Mouse (Mus musculus) myocyte (in vitro differentiated cells): ENCODE results near the gene Pkd1l2. TPM values are rescaled to one million over a fixed set of nuclear protein-coding genes. Genes with fewer than 3 reads are reported as not detected.

ENCODE experiments used
- H3K27me3 ChIP-seq: one replicate; pipeline ENCODE4 v1.6.1; 2011; ENCODE audit not compliant: control insufficient read depth, insufficient read depth, insufficient read length
- H3K36me3 ChIP-seq: one replicate; pipeline ENCODE4 v1.6.1; 2011; ENCODE audit not compliant: control insufficient read depth, insufficient read depth
- H3K4me2 ChIP-seq: one replicate; pipeline ENCODE4 v1.6.1; 2011; ENCODE audit warnings: low read depth, control low read depth
- H3K4me3 ChIP-seq: one replicate; pipeline ENCODE4 v1.5.1; 2011; ENCODE audit warnings: mild to moderate bottlenecking, control low read depth, moderate library complexity
- H3K79me2 ChIP-seq: one replicate; pipeline ENCODE4 v1.6.1; 2011; ENCODE audit not compliant: control insufficient read depth, insufficient read depth
- H3ac ChIP-seq: one replicate; pipeline ENCODE4 v1.6.1; 2011; ENCODE audit not compliant: control insufficient read depth, insufficient read length
- CEBPB ChIP-seq: IDR thresholded peaks from 2 replicates; pipeline ENCODE4 v1.6.1; 2011; ENCODE audit warnings: mild to moderate bottlenecking, moderate library complexity; ENCODE audit not compliant: poor library complexity, insufficient read depth, severe bottlenecking
- E2F4 ChIP-seq: IDR thresholded peaks from one replicate; pipeline ENCODE4 v1.6.1; 2011; ENCODE audit warnings: mild to moderate bottlenecking, control low read depth, moderate library complexity; ENCODE audit not compliant: insufficient read depth
- MAX ChIP-seq: IDR thresholded peaks from one replicate; pipeline ENCODE4 v1.6.1; 2011; ENCODE audit warnings: low read depth, mild to moderate bottlenecking, control low read depth
- MYOD1 ChIP-seq, 3 experiments: IDR thresholded peaks; one replicate each; pipeline ENCODE4 v1.6.1; 2011; ENCODE audit warnings: control low read depth in 2 of 3, low read depth in 2 of 3, mild to moderate bottlenecking in 2 of 3, moderate library complexity in 1 of 3; ENCODE audit not compliant: insufficient read length in 2 of 3, control insufficient read depth in 1 of 3
- MYOG ChIP-seq, 3 experiments: IDR thresholded peaks; one replicate each; pipeline ENCODE4 v1.6.1; 2011; ENCODE audit warnings: control low read depth in 2 of 3, low read depth in 2 of 3, mild to moderate bottlenecking in 2 of 3; ENCODE audit not compliant: insufficient read length in 2 of 3, control insufficient read depth in 1 of 3, insufficient read depth in 1 of 3
- POLR2A ChIP-seq: IDR thresholded peaks from one replicate; pipeline ENCODE4 v1.6.1; 2011; ENCODE audit warnings: low read depth, mild to moderate bottlenecking, control low read depth, moderate library complexity; ENCODE audit not compliant: insufficient read length
- POLR2AphosphoS2 ChIP-seq: IDR thresholded peaks from one replicate; pipeline ENCODE4 v1.6.1; 2011; ENCODE audit warnings: low read depth, control low read depth; ENCODE audit not compliant: insufficient read length
- REST ChIP-seq: IDR thresholded peaks from one replicate; pipeline ENCODE4 v1.6.1; 2011; ENCODE audit warnings: mild to moderate bottlenecking, control low read depth, moderate library complexity; ENCODE audit not compliant: insufficient read depth, insufficient read length
- SRF ChIP-seq: IDR thresholded peaks from one replicate; pipeline ENCODE4 v1.6.1; 2011; ENCODE audit warnings: low read depth; ENCODE audit not compliant: control insufficient read depth, insufficient read length
- TCF12 ChIP-seq: IDR thresholded peaks from one replicate; pipeline ENCODE4 v1.6.1; 2011; ENCODE audit warnings: mild to moderate bottlenecking, control low read depth; ENCODE audit not compliant: poor library complexity, insufficient read depth, severe bottlenecking
- TCF3 ChIP-seq: IDR thresholded peaks from one replicate; pipeline ENCODE4 v1.6.1; 2011; ENCODE audit warnings: low read depth, control low read depth; ENCODE audit not compliant: insufficient read length
- USF1 ChIP-seq: IDR thresholded peaks from one replicate; pipeline ENCODE4 v1.6.1; 2011; ENCODE audit warnings: low read depth, mild to moderate bottlenecking, control low read depth, moderate library complexity
- polyA plus RNA-seq: library from polyadenylated mRNA; unstranded; fragments of >200 nt; fragmentation: generic; extraction: Trizol; gene quantifications from one replicate; pipeline ENCODE4 v1.2.1, GENCODE M21; 2012; ENCODE audit warnings: missing spikeins

Pkd1l2 gene
- polyA plus RNA-seq, 1 experiment, result 0.01 TPM

- Histone ChIP-seq H3K27me3 (no peaks in the 10 kb centered on the region), H3K4me3 (no peak overlapping the region), H3K79me2 (no peaks in the 10 kb centered on the region), H3ac (no peak overlapping the region), H3K4me2 (no peak overlapping the region), H3K36me3 (no peaks in the 10 kb centered on the region)
- TF ChIP-seq E2F4, result no peak
- TF ChIP-seq SRF, result no peak
- TF ChIP-seq MYOG (IDR thresholded peaks at IDR 0.05; ENCODE audit: control insufficient read depth in 1 of 3, insufficient read depth in 1 of 3, insufficient read length in 2 of 3, low read depth in 2 of 3), result no peak
- no peak for TF ChIP-seq POLR2AphosphoS2
- TF ChIP-seq MYOD1 (IDR thresholded peaks at IDR 0.05; ENCODE audit: control insufficient read depth in 1 of 3, insufficient read length in 2 of 3, low read depth in 2 of 3), result no peak
- no peak for TF ChIP-seq REST
- TF ChIP-seq TCF3, result no peak
- no peak for TF ChIP-seq POLR2A
- TF ChIP-seq USF1, result no peak
- TF ChIP-seq CEBPB, result no peak
- no peak for TF ChIP-seq TCF12
- no peak for TF ChIP-seq MAX
Observed at GRCm38 (mm10) chr8:116951778-116952177, 130.5 kb downstream of the Pkd1l2 start.

- Histone ChIP-seq H3K4me3 (no peak overlapping the region), H3ac (no peak overlapping the region), H3K27me3 (no peaks in the 10 kb centered on the region), H3K79me2 (no peaks in the 10 kb centered on the region), H3K4me2 (no peak overlapping the region), H3K36me3 (no peaks in the 10 kb centered on the region)
- TF ChIP-seq TCF12 (no peak), TCF3 (no peak), POLR2AphosphoS2 (no peak), POLR2A (no peak)
Observed at GRCm38 (mm10) chr8:116951369-116951768, 130.9 kb downstream of the Pkd1l2 start.

GRCm38 (mm10) chr8:116947589-116947988, 134.7 kb downstream of the Pkd1l2 start:
- TF ChIP-seq MYOG (IDR thresholded peaks at IDR 0.05; ENCODE audit: control insufficient read depth in 1 of 3, insufficient read depth in 1 of 3, insufficient read length in 2 of 3, low read depth in 2 of 3) (no peak), POLR2A (no peak), CEBPB (no peak), TCF12 (no peak), REST (no peak), SRF (no peak), TCF3 (no peak), MYOD1 (IDR thresholded peaks at IDR 0.05; ENCODE audit: control insufficient read depth in 1 of 3, insufficient read length in 2 of 3, low read depth in 2 of 3) (no peak), POLR2AphosphoS2 (no peak), MAX (no peak), E2F4 (no peak), USF1 (no peak)
- no peak overlapping the region for H3K4me2 ChIP-seq
- no peak overlapping the region for H3ac ChIP-seq
- no peaks in the 10 kb centered on the region for H3K79me2 ChIP-seq
- no peaks in the 10 kb centered on the region for H3K36me3 ChIP-seq
- no peaks in the 10 kb centered on the region for H3K27me3 ChIP-seq
- H3K4me3 ChIP-seq, result no peak overlapping the region

GRCm38 (mm10) chr8:116946851-116947250, 135.4 kb downstream of the Pkd1l2 start:
- TF ChIP-seq E2F4 (no peak), TCF12 (no peak), MYOD1 (IDR thresholded peaks at IDR 0.05; ENCODE audit: control insufficient read depth in 1 of 3, insufficient read length in 2 of 3, low read depth in 2 of 3) (no peak), TCF3 (no peak), MYOG (IDR thresholded peaks at IDR 0.05; ENCODE audit: control insufficient read depth in 1 of 3, insufficient read depth in 1 of 3, insufficient read length in 2 of 3, low read depth in 2 of 3) (no peak), MAX (no peak), REST (no peak), SRF (no peak), POLR2A (no peak), USF1 (no peak), POLR2AphosphoS2 (no peak), CEBPB (no peak)
- Histone ChIP-seq H3ac (no peak overlapping the region), H3K79me2 (no peaks in the 10 kb centered on the region), H3K36me3 (no peaks in the 10 kb centered on the region), H3K4me3 (no peak overlapping the region), H3K4me2 (no peak overlapping the region), H3K27me3 (no peaks in the 10 kb centered on the region)

GRCm38 (mm10) chr8:116946268-116946838, 135.9 kb downstream of the Pkd1l2 start:
- H3K79me2 ChIP-seq, result no peaks in the 10 kb centered on the region
- H3K4me2 ChIP-seq, result no peak overlapping the region
- no peak overlapping the region for H3K4me3 ChIP-seq
- TF ChIP-seq TCF12, result no peak
- TF ChIP-seq MAX, result no peak
- TF ChIP-seq REST, result no peak
- no peak for TF ChIP-seq E2F4
- no peak for TF ChIP-seq TCF3
- TF ChIP-seq CEBPB, result no peak
- TF ChIP-seq USF1, result no peak
- TF ChIP-seq SRF, result no peak
- TF ChIP-seq POLR2AphosphoS2, result no peak
- TF ChIP-seq MYOD1 (IDR thresholded peaks at IDR 0.05; ENCODE audit: control insufficient read depth in 1 of 3, insufficient read length in 2 of 3, low read depth in 2 of 3), result no peak
- TF ChIP-seq MYOG (IDR thresholded peaks at IDR 0.05; ENCODE audit: control insufficient read depth in 1 of 3, insufficient read depth in 1 of 3, insufficient read length in 2 of 3, low read depth in 2 of 3), result no peak
- TF ChIP-seq POLR2A, result no peak
- H3K27me3 ChIP-seq, result no peaks in the 10 kb centered on the region
- H3K36me3 ChIP-seq, result no peaks in the 10 kb centered on the region
- no peak overlapping the region for H3ac ChIP-seq
